Mouse (Mus musculus) limb, embryonic 14.5 days (tissue): ENCODE measurements at regions not wholly inside any gene's neighbourhood (a gene's known extent, or its start where the extent isn't known, plus 50 kb on each side); places are given as distances from the start of the nearest gene placed in this dataset.

Source experiments
- ATAC-seq: fragments of 200-750 bp; cut with Nextera tagmentation; 2 replicates; pipeline ENCODE4 v1.8.0; 2017; ENCODE audit warnings: low read depth, moderate number of reproducible peaks, moderate TSS enrichment; ENCODE audit not compliant: low FRiP score
- DNase-seq: peaks from one replicate; pipeline ENCODE4 v3.0.0-alpha.2; 2015; ENCODE audit warnings: low spot score
- H3K27ac ChIP-seq: fragments of 300-500 bp; sonication (generic); replicated peaks from 2 replicates; pipeline ENCODE4 v1.5.1; 2014; ENCODE audit warnings: low read depth, mild to moderate bottlenecking, low read length, moderate library complexity, mixed read lengths
- H3K27me3 ChIP-seq: fragments of 300-500 bp; sonication (generic); 2 replicates; pipeline ENCODE4 v1.6.1; 2014; ENCODE audit warnings: low read length, mixed read lengths; ENCODE audit not compliant: control insufficient read depth, insufficient read depth
- H3K36me3 ChIP-seq: fragments of 300-500 bp; sonication (generic); 2 replicates; pipeline ENCODE4 v1.6.1; 2014; ENCODE audit warnings: mild to moderate bottlenecking, low read length, moderate library complexity, mixed read lengths; ENCODE audit not compliant: control insufficient read depth, insufficient read depth
- H3K4me1 ChIP-seq: fragments of 300-500 bp; sonication (generic); 2 replicates; pipeline ENCODE4 v1.6.1; 2014; ENCODE audit warnings: antibody characterized with exemption, low read length, mixed read lengths; ENCODE audit not compliant: control insufficient read depth, insufficient read depth
- H3K4me2 ChIP-seq: fragments of 300-500 bp; sonication (generic); replicated peaks from 2 replicates; pipeline ENCODE4 v1.6.1; 2014; ENCODE audit warnings: low read depth, mild to moderate bottlenecking, low read length, moderate library complexity; ENCODE audit not compliant: severe bottlenecking
- H3K4me3 ChIP-seq: fragments of 300-500 bp; sonication (generic); replicated peaks from 2 replicates; pipeline ENCODE4 v1.5.1; 2014; ENCODE audit warnings: low read length
- H3K9ac ChIP-seq: fragments of 300-500 bp; sonication (generic); 2 replicates; pipeline ENCODE4 v1.6.1; 2014; ENCODE audit warnings: mild to moderate bottlenecking, low read depth, low read length, moderate library complexity; ENCODE audit not compliant: severe bottlenecking
- H3K9me3 ChIP-seq: fragments of 300-500 bp; sonication (generic); 2 replicates; pipeline ENCODE4 v1.6.1; 2016; ENCODE audit warnings: low read length; ENCODE audit not compliant: control insufficient read depth
- POLR2A ChIP-seq: fragments of 200-500 bp; IDR thresholded peaks from 2 replicates; pipeline ENCODE4 v1.8.0; 2012; ENCODE audit warnings: inconsistent platforms, mild to moderate bottlenecking, moderate library complexity, borderline replicate concordance; ENCODE audit not compliant: insufficient read depth, insufficient read length; ENCODE audit errors: extremely low read depth
- WGBS: fragments of 180-500 bp; shearing (Covaris S2); extraction: QIAGEN DNeasy Blood & Tissue Kit; methylation state at CpG from one replicate; pipeline ENCODE4 v1.1.7; 2014; 5-methylcytosine and 5-hydroxymethylcytosine counted together

DNA sequence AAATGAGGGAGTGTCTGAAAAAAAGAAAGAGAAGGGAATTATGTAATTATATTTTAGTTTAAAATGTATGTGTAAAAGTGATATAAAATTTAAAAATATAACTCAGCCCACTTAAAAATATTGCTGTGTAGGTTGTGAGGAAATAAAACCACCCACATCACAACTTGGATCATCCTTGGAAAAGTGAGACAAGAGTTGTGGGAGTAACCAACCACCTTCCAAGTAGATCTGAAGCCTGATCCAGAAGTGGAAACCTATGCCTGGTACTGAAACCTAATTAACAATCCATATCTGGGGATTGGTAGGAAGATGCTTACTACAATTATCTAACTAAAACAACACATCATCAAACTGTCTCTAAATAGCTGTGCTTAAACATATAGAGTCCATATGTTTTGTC is 743.1 kb downstream of the Stim2 start:
- H3K27ac ChIP-seq, result no peak overlapping the region
- no peaks in the 10 kb centered on the region for H3K9me3 ChIP-seq
- ATAC-seq (no peak), DNase-seq (no peak)
- H3K27me3 ChIP-seq, result no peaks in the 10 kb centered on the region
- no peak overlapping the region for H3K9ac ChIP-seq
- H3K4me2 ChIP-seq, result no peak overlapping the region
- no peak overlapping the region for H3K4me3 ChIP-seq
- no peaks in the 10 kb centered on the region for H3K36me3 ChIP-seq
- no peak for TF ChIP-seq POLR2A
- H3K4me1 ChIP-seq, result no peaks in the 10 kb centered on the region

DNA sequence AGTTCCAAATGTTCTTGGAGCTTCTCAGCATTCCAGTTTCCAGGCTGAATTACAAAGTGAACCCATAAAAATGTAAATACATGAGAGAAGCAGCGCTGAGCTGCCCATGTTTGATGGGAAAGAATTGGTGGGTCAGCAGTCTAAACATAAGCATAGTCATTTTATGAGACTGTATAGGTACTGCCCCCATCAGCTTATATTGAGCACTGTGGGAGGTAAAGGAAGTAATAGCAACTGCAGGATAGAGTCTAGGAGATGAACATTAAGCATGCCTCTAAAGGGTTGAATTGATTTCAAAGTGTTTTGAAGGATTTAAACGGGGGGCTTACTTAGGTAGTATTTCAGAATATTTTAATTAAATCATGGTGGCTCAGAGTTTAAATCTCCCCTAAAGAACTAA is 748.7 kb downstream of the Stim2 start:
- H3K4me3 ChIP-seq, result no peak overlapping the region
- H3K27me3 ChIP-seq, result no peaks in the 10 kb centered on the region
- H3K36me3 ChIP-seq, result no peaks in the 10 kb centered on the region
- no peak overlapping the region for H3K9ac ChIP-seq
- H3K4me1 ChIP-seq, result no peaks in the 10 kb centered on the region
- TF ChIP-seq POLR2A, result no peak
- DNase-seq (no peak), ATAC-seq (peak; percentile 30; the same call in 1 of the 2 replicates)
- H3K4me2 ChIP-seq, result no peak overlapping the region
- no peaks in the 10 kb centered on the region for H3K9me3 ChIP-seq
- H3K27ac ChIP-seq, result no peak overlapping the region
- 17% methylated on average over 2 of the region's 2 CpGs for WGBS

DNA sequence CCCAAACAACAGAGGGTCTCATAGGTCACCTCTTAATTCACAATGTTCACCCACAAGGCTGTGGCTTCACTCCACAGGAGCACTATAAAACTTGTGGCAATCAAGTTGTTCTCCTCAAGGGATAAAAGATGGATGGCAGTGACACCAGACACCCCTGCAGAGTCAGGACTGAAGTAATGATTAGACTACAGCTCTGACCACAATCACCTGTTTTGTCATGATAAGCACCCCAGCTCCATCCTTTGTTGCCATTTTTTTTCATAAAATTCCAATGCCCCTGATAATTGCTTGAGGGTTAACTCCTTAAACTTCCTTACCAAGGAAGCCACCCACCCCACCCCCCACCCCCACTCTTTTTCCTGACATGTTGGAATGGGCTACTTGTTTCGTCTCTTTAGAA is 755.1 kb downstream of the Stim2 start:
- WGBS, result 64% methylated on average over 1 of the region's 1 CpGs
- no peaks in the 10 kb centered on the region; the same call in 1 of the 2 replicates for H3K4me1 ChIP-seq
- H3K4me3 ChIP-seq, result no peak overlapping the region
- no peak overlapping the region for H3K9ac ChIP-seq
- ATAC-seq (no peak), DNase-seq (no peak)
- H3K27me3 ChIP-seq, result no peaks in the 10 kb centered on the region
- H3K36me3 ChIP-seq, result no peaks in the 10 kb centered on the region
- H3K27ac ChIP-seq, result no peak overlapping the region
- no peaks in the 10 kb centered on the region for H3K9me3 ChIP-seq
- no peak for TF ChIP-seq POLR2A
- H3K4me2 ChIP-seq, result no peak overlapping the region

DNA sequence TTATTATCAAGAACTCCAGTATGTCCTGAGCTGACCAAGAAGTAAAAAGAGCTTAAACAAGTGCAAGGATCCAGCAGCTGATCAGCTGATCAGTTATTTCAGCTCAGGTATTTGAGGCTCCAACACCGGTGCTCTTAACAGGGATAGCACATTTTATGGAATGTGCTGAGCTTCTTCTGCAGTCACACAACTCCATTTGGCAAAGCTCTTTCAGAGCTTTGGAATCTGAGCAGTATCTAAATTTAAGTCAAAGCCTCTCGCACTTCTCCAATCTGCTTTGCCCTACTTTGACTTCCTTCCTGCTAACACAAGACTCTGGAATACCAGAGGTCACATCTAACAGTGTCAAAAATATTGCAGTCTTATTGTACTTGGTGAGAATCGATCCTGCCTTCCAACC is 761.4 kb downstream of the Stim2 start:
- no peak for ATAC-seq
- Histone ChIP-seq H3K4me2 (no peak overlapping the region), H3K9me3 (no peaks in the 10 kb centered on the region), H3K27ac (no peak overlapping the region), H3K27me3 (no peaks in the 10 kb centered on the region), H3K36me3 (no peaks in the 10 kb centered on the region), H3K4me1 (no peaks in the 10 kb centered on the region; the same call in 1 of the 2 replicates), H3K9ac (no peak overlapping the region), H3K4me3 (no peak overlapping the region)
- no peak for TF ChIP-seq POLR2A
- 70% methylated on average over 3 of the region's 3 CpGs for WGBS
- DNase-seq, result no peak

DNA sequence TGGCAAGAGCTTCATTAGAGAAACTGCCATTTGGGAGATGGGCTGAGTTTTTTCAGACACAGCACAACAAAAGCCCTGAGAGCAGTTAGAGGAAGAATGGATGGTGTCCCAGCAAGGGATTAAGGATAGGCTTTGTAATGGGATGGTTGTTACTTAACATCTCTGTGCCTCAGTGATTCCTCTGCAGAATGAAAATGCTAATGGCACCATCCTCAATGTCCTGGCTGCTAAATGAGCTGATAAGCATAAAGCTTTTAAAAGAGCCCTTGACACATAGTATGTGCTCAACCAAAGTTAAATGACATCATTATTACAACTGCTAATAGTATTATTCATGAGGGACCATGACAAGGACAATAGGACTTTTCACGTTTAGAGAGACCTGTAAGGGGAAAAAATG is 764.7 kb downstream of the Stim2 start:
- Histone ChIP-seq H3K9ac (no peak overlapping the region), H3K9me3 (no peaks in the 10 kb centered on the region), H3K27ac (no peak overlapping the region), H3K4me2 (no peak overlapping the region), H3K27me3 (no peaks in the 10 kb centered on the region), H3K4me1 (no peaks in the 10 kb centered on the region), H3K4me3 (no peak overlapping the region), H3K36me3 (no peaks in the 10 kb centered on the region)
- TF ChIP-seq POLR2A, result no peak
- DNase-seq (no peak), ATAC-seq (no peak)
- 51% methylated on average over 1 of the region's 1 CpGs for WGBS

DNA sequence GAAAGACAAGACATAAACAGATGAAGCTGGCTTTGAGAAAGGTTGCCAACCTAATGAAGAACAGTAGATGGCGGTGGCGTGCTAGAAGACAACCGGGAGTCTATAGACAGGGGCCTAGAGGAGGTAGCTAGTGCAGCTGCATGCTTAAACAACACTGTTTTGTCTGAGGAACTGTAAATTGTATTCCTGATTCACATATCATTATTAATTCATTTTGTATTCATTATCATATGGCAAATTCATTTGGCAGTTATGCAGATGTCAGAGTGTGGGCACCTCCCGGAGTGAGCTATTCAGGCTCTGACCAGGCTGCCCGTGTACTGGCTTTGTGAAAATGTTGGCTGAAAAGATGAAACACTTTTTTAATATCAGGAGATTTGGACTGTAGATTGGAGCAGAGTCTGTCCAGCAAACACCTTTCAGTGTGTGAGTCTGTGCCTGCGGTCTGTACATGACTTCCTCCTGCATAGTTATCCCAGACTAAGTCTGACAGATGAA is 798.7 kb downstream of the Stim2 start:
- TF ChIP-seq POLR2A, result no peak
- H3K4me2 ChIP-seq, result no peak overlapping the region
- 40% methylated on average over 6 of the region's 6 CpGs for WGBS
- no peak overlapping the region for H3K9ac ChIP-seq
- no peaks in the 10 kb centered on the region for H3K36me3 ChIP-seq
- H3K27ac ChIP-seq, result no peak overlapping the region
- ATAC-seq, result peak; percentile 74; the same call in 1 of the 2 replicates
- no peaks in the 10 kb centered on the region for H3K4me1 ChIP-seq
- H3K4me3 ChIP-seq, result no peak overlapping the region
- peak; percentile 77 for DNase-seq
- no peaks in the 10 kb centered on the region for H3K9me3 ChIP-seq
- no peaks in the 10 kb centered on the region for H3K27me3 ChIP-seq
